Mouse (Mus musculus) CD4-positive helper T cell, adult 2 months (primary cell): Measurements from ENCODE around the gene Erf.

ENCODE experiments used
- DNase-seq: peaks from one replicate; pipeline ENCODE4 v3.0.0-alpha.2; 2012; ENCODE audit warnings: low read depth, missing footprints, low spot score

The Erf gene

GRCm38 (mm10) chr7:25281166-25281733 is 30.7 kb upstream of the Erf start:
- DNase-seq: no peak

DNA sequence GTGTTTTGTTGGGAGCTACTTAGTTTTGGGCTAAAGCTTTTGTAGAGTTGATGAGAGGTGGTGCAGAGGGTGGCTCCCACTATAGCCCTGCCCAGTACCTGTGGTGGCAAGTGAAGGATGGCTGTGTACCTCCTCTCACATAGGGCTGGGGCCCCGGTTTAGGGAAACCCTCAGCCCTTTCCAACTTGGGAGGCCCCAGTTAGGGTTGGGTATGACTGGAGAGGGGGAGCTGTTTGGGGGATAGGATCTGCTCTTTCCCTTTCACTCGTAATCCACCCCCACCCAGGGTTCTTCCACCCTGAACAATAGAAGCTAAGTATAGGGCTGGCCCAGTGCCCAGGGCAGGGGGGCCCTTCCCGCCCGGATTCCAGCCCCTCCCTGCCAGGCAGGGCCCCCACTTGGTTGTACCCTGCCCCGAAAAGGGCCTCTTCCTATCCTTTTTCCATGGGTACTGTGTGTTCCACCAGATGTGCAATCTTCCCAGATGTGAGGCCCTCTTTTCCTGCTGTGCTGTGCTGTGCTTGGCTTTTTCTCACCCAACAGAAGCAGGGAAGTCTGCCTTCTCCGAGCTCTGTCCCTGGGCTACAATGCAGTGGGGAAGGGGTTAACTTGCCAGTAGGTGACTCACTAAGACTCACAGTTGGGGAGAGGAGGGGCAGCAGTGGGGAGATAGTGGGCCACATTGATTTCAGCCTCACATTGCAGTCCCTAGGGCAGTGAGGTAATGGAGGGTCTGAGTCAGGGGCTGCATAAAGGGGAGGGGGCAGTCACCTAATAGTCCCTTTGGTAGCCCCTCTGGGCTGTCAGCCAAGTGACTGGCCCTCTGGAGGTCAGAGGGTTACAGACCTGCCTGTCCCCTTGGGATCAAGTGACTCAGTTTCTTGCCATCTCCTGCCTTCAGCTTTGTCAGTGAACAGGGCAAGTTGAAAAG is 29.6 kb upstream of the Erf start:
- peak; percentile 49 for DNase-seq

- peak; percentile 60 for DNase-seq
Measured at GRCm38 (mm10) chr7:25279076-25279860, 28.7 kb upstream of the Erf start.

- peak; percentile 97 for DNase-seq
Measured at GRCm38 (mm10) chr7:25278341-25279075, 27.9 kb upstream of the Erf start.

DNA sequence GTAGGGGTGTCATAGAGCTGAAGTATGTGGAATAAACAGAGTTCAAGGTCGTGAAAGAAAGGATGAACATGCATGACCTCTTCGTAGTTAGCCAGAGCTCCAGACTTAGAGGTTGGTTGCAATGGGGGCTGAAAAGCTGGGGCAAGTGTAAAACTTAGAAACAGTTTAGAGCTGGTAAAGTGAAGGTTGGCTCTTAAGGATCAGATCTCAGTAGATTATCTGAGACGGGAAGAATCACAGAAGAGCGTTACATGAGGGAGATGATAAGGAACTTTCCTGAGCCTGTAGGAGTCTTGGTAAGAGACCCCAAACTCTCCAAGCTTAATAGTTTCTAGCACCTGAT is 27.4 kb upstream of the Erf start:
- DNase-seq: no peak

GRCm38 (mm10) chr7:25277405-25277804 is 26.8 kb upstream of the Erf start:
- no peak for DNase-seq

- no peak for DNase-seq
Measured at GRCm38 (mm10) chr7:25275555-25276298, 25.2 kb upstream of the Erf start.

DNA sequence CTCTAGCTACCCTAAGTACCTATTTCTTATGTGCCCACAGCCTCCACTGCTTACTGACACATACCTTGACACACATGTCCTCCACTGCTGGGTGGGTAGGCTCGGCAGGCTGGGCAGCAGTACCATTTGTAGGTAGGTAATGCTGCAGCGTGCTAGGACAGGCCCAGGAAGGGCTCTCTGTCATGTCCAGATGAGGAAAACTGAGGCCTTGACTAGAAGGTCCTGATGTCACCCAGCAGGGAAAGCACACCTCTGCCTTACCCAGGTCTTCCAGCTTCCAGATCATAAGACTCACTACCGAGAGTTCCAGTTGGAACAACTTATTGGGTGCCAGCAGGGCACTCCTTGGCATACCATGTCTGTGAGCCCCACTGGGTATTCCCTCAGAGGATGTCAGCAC is 24.4 kb upstream of the Erf start:
- DNase-seq: no peak

- peak; percentile 77 for DNase-seq
Measured at GRCm38 (mm10) chr7:25274571-25274970, 24.0 kb upstream of the Erf start.

DNA sequence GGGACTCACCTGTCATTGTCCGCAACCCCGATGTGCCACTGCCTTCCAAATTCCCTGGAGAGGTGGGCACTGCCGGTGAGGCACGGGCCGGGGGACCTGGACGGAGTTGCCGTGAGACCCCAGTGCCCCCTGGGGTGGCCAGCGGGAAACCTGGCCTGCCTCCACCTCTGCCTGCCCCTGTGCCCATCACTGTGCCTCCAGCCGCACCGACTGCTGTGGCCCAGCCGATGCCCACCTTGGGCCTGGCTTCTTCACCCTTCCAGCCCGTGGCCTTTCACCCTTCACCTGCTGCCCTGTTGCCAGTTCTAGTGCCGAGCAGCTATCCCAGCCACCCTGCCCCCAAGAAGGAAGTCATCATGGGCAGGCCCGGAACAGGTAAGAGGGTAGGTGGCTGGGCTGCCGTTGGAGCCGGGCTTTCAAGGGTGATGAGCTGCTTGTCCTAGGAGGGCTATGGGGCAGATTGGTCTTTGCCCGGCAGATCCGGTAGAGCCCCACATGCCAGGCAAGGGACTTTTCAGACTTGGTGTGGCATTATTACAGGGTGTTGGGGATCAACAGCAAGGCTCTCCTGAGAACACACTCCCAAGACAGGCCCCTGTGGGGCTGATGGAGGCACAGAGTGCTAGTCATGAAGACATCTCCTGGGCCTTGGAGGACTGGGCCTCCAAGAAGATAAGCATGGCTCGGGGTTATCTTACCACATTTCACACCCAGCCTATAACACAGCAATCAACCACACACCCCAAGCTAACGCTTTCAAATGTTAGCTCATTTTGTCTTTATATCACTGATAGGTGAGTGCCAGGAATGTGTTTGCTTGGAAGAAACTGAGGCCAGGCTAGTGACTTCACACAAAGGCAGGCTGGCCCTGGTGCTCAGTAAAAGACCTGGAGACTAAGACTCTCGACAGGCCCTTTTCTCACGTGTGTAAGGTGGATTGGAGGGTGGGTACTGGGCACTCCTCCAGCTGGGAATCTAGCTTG is 23.0 kb upstream of the Erf start:
- no peak for DNase-seq

GRCm38 (mm10) chr7:25272445-25273258 is 22.1 kb upstream of the Erf start:
- no peak for DNase-seq

- DNase-seq: no peak
Measured at GRCm38 (mm10) chr7:25271651-25272444, 21.3 kb upstream of the Erf start.

DNA sequence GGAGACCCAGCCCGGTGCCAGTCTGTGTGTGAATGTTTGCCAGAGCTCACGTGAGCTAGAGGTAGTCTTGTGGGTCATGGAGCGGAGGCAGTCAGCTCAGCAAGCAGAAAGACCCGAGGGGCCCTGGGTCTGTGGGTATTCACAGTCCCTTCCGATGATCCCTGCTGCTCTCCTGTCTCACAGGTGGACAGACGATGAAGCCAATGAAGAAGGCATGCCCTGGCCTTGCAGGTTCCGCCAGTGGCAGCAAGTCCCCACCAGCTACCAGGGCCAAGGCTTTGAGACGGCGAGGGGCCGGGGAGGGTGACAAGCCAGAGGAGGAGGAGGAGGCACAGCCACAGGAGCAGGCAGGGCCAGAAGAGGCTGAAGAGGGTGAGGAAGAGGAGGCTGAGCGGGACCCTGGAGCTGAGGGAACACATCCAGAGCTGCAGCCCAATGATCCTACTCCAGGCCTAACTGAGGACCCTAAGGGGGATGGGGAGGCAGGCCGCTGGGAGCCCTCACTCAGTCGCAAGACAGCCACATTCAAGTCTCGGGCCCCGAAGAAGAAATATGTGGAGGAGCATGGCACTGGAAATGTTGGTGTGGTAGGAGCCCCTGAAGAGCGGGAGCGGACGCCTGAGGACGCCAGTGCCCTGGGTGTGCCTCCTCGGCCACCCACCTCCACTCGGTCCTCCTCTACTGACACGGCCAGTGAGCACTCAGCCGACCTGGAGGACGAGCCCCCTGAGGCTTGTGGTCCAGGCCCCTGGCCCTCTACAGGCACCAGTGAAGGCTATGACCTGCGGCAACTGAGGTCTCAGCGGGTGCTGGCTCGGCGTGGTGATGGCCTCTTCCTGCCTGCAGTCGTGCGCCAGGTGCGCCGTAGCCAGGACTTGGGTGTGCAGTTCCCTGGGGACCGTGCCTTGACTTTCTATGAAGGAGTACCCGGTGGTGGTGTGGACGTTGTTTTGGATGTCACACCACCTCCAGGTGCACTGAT is 20.4 kb upstream of the Erf start:
- DNase-seq: no peak

GRCm38 (mm10) chr7:25269545-25270271 is 19.1 kb upstream of the Erf start:
- peak; percentile 61 for DNase-seq

DNA sequence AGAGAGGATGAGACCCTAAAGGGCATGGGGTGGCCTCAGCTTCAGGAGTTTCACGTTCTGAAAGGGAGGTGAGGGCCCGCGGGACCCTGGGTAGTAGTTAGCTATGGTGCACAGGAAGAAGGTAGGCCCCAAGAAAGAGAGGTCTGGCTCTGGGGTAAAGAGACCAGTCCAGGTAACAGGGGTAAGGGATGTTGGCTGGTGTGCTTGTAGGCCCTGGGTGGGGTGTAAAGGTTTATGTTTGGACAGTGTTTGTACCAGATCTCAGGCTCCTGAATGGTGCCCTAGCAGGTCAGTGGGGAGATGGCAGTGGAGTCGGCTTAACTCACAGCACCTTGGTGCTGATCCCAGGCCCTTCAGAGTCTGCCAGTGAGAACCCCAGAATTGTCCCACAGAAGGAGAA is 18.5 kb upstream of the Erf start:
- peak; percentile 48 for DNase-seq

DNA sequence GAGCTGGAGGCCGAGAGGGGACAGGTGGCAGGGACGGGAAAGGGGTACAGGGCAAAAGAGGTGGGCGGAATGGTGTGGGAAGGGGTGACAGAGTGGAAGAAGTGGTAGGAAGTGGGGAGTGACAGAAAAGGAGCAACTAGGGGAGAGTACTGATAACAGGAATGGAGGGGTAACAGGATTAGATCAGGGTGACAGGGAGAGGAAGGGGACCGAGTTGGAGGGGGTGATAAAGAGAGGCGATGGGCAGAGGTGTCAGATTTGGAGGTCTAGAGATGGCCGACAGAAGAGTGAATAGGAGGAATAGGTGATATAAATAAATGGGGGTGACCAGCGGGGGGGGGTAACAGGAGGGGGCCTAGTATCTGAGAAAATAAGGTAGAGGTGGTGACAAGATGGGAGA is 18.0 kb upstream of the Erf start:
- DNase-seq: no peak
